Mouse (Mus musculus) macrophage (primary cell): ENCODE results near the gene Ttc28. TPM values are rescaled to one million over a fixed set of nuclear protein-coding genes. Genes with fewer than 3 reads are reported as not detected.
"Not testable (repeated sequence)": the region's sequence is repeated elsewhere in the genome, so short reads cannot be mapped to it uniquely, and the experiment has no call there.

Source experiments
- H3K27ac ChIP-seq: fragments of 350-480 bp; formaldehyde crosslinking; 2 replicates; pipeline ENCODE4 v1.9.0; 2021
- H3K36me3 ChIP-seq: fragments of 350-480 bp; formaldehyde crosslinking; 2 replicates; pipeline ENCODE4 v1.9.0; 2021; ENCODE audit errors: inconsistent target
- H3K4me3 ChIP-seq: fragments of 350-480 bp; formaldehyde crosslinking; 2 replicates; pipeline ENCODE4 v1.9.0; 2021; ENCODE audit errors: inconsistent target
- H3K79me2 ChIP-seq: fragments of 350-480 bp; formaldehyde crosslinking; 2 replicates; pipeline ENCODE4 v1.9.0; 2021; ENCODE audit errors: inconsistent target
- WGBS: methylation state at CpG from one replicate; pipeline ENCODE4 v1.1.7; 2026; ENCODE audit warnings: inconsistent platforms; ENCODE audit not compliant: missing documents; 5-methylcytosine and 5-hydroxymethylcytosine counted together
- polyA plus RNA-seq: library from polyadenylated mRNA; stranded (reverse); fragments of 250-400 nt; gene quantifications from 3 replicates; pipeline ENCODE4 v1.2.4, GENCODE M21; 2018; ENCODE audit warnings: inconsistent platforms

Ttc28 gene
- polyA plus RNA-seq, 1 experiment from 2014 or later, result 0.77 TPM

GRCm38 (mm10) chr5:110869242-110869669, 10.3 kb upstream of the Ttc28 start:
- no peak overlapping the region for H3K4me3 ChIP-seq
- peaks cover 33% of the 10 kb centered on the region for H3K36me3 ChIP-seq
- H3K27ac ChIP-seq, result no peak overlapping the region
- 91% methylated on average over 8 of the region's 8 CpGs for WGBS
- no peaks in the 10 kb centered on the region for H3K79me2 ChIP-seq

GRCm38 (mm10) chr5:110873160-110873559, 6.4 kb upstream of the Ttc28 start:
- H3K79me2 ChIP-seq, result no peaks in the 10 kb centered on the region
- 96% methylated on average over 6 of the region's 6 CpGs for WGBS
- H3K27ac ChIP-seq, result no peak overlapping the region
- H3K36me3 ChIP-seq, result peaks cover 16% of the 10 kb centered on the region; the same call in 1 of the 2 replicates
- H3K4me3 ChIP-seq, result no peak overlapping the region

GRCm38 (mm10) chr5:110874711-110875110, 4.9 kb upstream of the Ttc28 start:
- peaks cover 16% of the 10 kb centered on the region; the same call in 1 of the 2 replicates for H3K36me3 ChIP-seq
- H3K79me2 ChIP-seq, result no peaks in the 10 kb centered on the region
- H3K4me3 ChIP-seq, result no peak overlapping the region
- no peak overlapping the region for H3K27ac ChIP-seq

- Histone ChIP-seq H3K79me2 (no peaks in the 10 kb centered on the region), H3K4me3 (no peak overlapping the region), H3K27ac (no peak overlapping the region), H3K36me3 (peaks cover 12% of the 10 kb centered on the region; the same call in 1 of the 2 replicates)
- WGBS, result 100% methylated on average over 1 of the region's 1 CpGs
Measured at GRCm38 (mm10) chr5:110875286-110875685, 4.3 kb upstream of the Ttc28 start.

GRCm38 (mm10) chr5:110877666-110878505, 1.7 kb upstream of the Ttc28 start:
- H3K27ac ChIP-seq, result no peak overlapping the region
- 97% methylated on average over 5 of the region's 5 CpGs for WGBS
- no peaks in the 10 kb centered on the region for H3K79me2 ChIP-seq
- H3K4me3 ChIP-seq, result no peak overlapping the region
- H3K36me3 ChIP-seq, result no peaks in the 10 kb centered on the region

DNA sequence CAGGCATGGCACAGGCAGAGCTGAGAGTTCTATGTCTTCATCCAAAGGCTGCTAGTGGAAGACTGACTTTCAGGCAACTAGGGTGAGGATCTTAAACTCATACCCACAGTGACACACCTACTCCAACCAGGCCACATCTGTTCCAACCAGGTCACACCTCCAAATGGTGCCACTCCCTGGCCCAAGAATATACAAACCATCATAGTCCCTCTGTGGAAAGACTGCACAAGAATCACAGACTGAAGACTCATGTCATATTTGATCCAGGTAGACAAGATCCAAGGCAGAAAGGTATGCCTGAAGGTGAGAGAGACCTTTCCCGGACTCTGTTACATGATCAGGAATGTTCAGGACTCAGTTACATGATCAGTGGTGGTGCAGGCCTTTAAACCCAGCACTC, 1.1 kb upstream of the Ttc28 start:
- H3K4me3 ChIP-seq, H3K36me3 ChIP-seq, H3K79me2 ChIP-seq, H3K27ac ChIP-seq: not testable (repeated sequence)
- WGBS, result 83% methylated on average over 1 of the region's 1 CpGs

GRCm38 (mm10) chr5:110879042-110879441, 561 bp upstream of the Ttc28 start:
- no peaks in the 10 kb centered on the region for H3K79me2 ChIP-seq
- whole genome bisulfite sequencing, result 81% methylated on average over 7 of the region's 7 CpGs

DNA sequence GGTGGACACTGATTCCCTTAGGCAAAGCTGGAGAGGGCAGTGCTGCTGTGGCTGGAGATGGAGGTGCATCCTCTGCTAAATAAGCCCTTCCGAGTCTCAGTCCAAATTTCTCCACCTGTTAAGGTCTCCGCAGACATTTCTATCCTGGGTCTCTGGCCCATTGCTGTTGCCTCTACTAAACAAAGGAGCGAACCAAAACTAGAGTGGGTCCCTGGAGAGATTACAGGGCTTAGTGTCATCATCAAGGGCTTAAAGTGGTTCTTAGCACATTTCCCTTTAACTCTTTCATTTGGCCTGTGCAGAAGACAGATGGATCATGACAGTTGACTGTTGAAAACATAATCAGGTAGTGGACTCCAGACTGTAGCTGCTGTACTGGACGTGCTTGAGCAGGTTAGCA, 9.0 kb downstream of the Ttc28 start:
- H3K4me3 ChIP-seq, result no peak overlapping the region
- no peaks in the 10 kb centered on the region for H3K79me2 ChIP-seq
- no peaks in the 10 kb centered on the region for H3K36me3 ChIP-seq
- 94% methylated on average over 4 of the region's 4 CpGs for WGBS
- no peak overlapping the region for H3K27ac ChIP-seq

More at GRCm38 (mm10) chr5:110879042-110879441, 561 bp upstream of the Ttc28 start:
- H3K27ac ChIP-seq, result no peak overlapping the region
- peak overlapping the region; percentile 22; the same call in 1 of the 2 replicates for H3K4me3 ChIP-seq
- no peaks in the 10 kb centered on the region for H3K36me3 ChIP-seq

GRCm38 (mm10) chr5:110889945-110890344, 10.3 kb downstream of the Ttc28 start:
- H3K79me2 ChIP-seq, result no peaks in the 10 kb centered on the region
- WGBS, result 100% methylated on average over 1 of the region's 1 CpGs
- H3K27ac ChIP-seq, result no peak overlapping the region
- H3K36me3 ChIP-seq, result no peaks in the 10 kb centered on the region
- H3K4me3 ChIP-seq, result no peak overlapping the region

DNA sequence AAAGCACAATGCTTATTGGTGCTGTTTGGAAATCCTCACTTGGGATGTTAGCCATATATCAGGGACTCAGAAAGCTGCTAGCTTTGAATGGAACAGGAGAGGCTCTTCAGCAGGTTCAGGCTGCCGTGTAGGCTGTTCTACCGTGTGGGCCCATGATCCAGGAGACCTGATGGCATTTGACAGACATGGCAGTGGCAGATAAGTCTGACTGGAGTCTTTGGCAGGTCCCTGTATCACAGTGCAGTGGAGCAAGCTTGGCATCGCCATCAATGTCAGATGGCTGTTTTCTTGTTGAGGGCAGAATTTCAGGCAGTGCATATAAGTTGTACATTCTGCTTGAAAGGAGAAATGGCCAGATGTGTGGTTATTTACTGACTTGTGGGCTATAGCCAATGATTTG, 11.0 kb downstream of the Ttc28 start:
- Histone ChIP-seq H3K4me3 (no peak overlapping the region), H3K36me3 (no peaks in the 10 kb centered on the region), H3K27ac (no peak overlapping the region), H3K79me2 (no peaks in the 10 kb centered on the region)
- WGBS, result 97% methylated on average over 3 of the region's 3 CpGs

GRCm38 (mm10) chr5:110897114-110897788, 17.6 kb downstream of the Ttc28 start:
- H3K79me2 ChIP-seq, result no peaks in the 10 kb centered on the region
- no peak overlapping the region for H3K27ac ChIP-seq
- no peak overlapping the region for H3K4me3 ChIP-seq
- H3K36me3 ChIP-seq, result no peaks in the 10 kb centered on the region
- WGBS, result 88% methylated on average over 7 of the region's 7 CpGs

DNA sequence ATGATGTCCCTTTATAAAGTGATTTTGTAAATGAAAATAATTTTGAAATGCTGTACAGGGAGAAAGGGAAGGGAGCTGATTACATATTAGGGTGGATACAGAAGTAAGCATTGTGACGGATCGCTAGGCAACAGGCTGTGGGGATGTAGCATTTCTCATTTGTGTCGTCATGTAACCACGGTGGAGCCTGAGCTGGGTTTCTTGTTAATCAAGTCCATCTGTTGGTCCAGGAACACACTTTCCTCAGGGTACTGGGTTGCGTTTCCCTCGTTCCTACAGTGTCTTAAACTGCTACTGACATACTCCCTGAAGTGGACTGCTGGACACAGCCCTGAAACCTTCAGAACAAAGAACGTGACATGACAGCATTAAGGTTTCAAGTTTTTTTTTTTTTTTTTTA, 18.6 kb downstream of the Ttc28 start:
- Histone ChIP-seq H3K4me3 (no peak overlapping the region), H3K36me3 (no peaks in the 10 kb centered on the region), H3K27ac (no peak overlapping the region), H3K79me2 (no peaks in the 10 kb centered on the region)
- 87% methylated on average over 7 of the region's 7 CpGs for WGBS

DNA sequence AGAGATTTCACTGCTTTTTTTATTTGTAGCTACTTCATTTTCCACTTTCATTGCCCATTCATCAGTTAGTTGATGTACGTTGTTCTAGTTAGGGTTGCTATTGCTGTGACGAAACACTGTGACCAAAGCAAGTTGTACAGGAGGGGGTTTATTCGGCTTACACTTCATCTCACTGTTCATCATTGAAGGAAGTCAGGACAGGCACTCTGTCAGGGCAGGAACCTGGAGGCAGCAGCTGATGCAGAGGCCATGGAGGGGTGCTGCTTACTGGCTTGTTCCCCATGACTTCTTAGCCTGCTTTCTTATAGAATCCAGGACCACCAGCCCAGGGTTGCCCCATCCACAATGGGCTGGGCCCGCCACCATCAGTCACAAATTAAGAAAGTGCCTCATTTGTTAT, 19.2 kb downstream of the Ttc28 start:
- no peaks in the 10 kb centered on the region for H3K36me3 ChIP-seq
- H3K27ac ChIP-seq, result no peak overlapping the region
- H3K79me2 ChIP-seq, result no peaks in the 10 kb centered on the region
- H3K4me3 ChIP-seq, result no peak overlapping the region
- WGBS, result 84% methylated on average over 4 of the region's 4 CpGs

DNA sequence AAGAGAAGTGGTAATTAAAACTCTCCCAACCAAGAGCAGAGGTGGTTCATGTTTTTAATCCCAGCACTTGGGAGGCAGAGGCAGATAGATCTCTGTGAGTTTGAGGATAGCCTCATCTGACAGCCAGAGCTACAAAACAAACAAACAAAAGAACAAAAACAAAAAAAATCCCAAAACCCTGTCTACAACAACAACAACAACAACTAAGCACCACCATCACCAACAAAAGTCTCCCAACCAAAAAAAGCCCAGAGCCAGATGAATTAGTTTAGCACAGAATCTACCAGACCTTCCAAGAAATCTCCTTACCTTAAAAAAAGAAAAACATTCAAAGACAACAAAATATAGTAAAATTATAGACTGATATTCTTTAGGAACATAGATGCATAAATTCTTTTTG, 20.7 kb downstream of the Ttc28 start:
- H3K27ac ChIP-seq, result no peak overlapping the region
- no peaks in the 10 kb centered on the region for H3K79me2 ChIP-seq
- no peak overlapping the region for H3K4me3 ChIP-seq
- H3K36me3 ChIP-seq, result no peaks in the 10 kb centered on the region

DNA sequence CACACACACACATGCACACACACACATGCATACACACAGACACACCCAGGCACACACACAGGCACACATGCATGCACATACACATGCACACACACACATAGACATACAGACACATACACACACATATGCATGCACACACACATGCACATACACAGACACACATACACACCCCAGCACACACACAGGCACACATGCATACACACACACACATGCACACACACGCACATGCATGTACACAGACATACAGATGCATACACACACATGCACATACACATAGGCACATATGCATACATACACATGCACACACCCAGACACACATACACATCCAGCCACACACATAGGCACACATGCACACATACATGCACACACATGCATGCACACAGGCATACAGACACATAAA, 27.1 kb downstream of the Ttc28 start:
- no peak overlapping the region for H3K4me3 ChIP-seq
- no peak overlapping the region for H3K27ac ChIP-seq
- WGBS, result 100% methylated on average over 1 of the region's 1 CpGs

More for the DNA sequence above, 27.1 kb downstream of the Ttc28 start:
- Histone ChIP-seq H3K79me2 (no peaks in the 10 kb centered on the region), H3K36me3 (no peaks in the 10 kb centered on the region)
